Mouse (Mus musculus): ENCODE results near the gene Gm17359. TPM values are rescaled to one million over a fixed set of nuclear protein-coding genes. Genes with fewer than 3 reads are reported as not detected.
A peak's percentile ranks its signal among the peaks of the same experiment; 100 is the strongest.

Gm17359 gene
- polyA plus RNA-seq, 1 experiment from 2014 or later: not detected

GRCm38 (mm10) chr3:79455761-79456160 lies 119.3 kb downstream of the Gm17359 start:
- H3K4me3 ChIP-seq (ENCODE audit: low read depth, low read length): no peak overlapping the region
- DNase-seq (ENCODE audit: low spot score) (no peak), ATAC-seq (replicated peaks; ENCODE audit: low FRiP score) (no peak)
- no peak overlapping the region for H3K27ac ChIP-seq (ENCODE audit: low read depth, low read length)
- WGBS: 75% methylated on average over 11 of the region's 11 CpGs
- no peak overlapping the region for H3K9ac ChIP-seq (ENCODE audit: low read depth, low read length)
- H3K27me3 ChIP-seq (replicated peaks; ENCODE audit: control insufficient read depth, insufficient read depth, low read length): no peaks in the 10 kb centered on the region
- no peaks in the 10 kb centered on the region for H3K9me3 ChIP-seq (ENCODE audit: control insufficient read depth, low read length)
- H3K36me3 ChIP-seq (ENCODE audit: control insufficient read depth, insufficient read depth, low read length): peaks cover 5% of the 10 kb centered on the region; the same call in 1 of the 2 replicates
- H3K4me2 ChIP-seq: no peak overlapping the region
- H3K4me1 ChIP-seq (replicated peaks; ENCODE audit: control insufficient read depth, insufficient read depth, low read length): no peaks in the 10 kb centered on the region

DNA sequence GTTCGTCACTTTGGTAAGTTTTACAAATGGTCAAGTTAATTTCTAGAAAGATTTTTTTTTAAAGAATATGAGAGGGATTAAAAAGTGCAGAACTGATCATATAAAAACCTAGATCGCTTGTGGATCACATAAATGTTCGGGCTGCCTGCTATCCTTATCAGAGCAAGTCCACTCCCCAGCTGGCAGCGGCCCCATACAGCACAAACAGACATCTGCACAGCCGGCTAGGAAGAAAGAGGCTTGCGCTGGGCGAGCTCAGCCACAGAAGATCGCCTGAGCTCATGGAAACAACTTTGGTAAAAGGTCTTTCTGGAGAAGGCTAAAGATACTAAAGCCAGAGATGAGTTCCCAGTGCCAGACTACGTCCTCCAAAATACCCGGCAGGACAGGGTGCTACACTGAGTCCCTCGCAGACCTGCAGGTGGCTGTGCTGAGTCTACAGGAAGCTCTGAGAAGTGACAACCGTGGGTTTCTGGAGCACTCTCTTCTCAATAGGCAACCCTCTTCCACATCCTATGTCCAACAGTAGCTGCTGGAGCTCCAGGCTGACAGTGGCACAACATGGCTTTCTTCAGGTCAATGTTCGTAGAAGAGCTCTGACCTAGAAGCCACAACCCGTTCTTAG lies 122.3 kb downstream of the Gm17359 start:
- Histone ChIP-seq H3K4me2 (no peak overlapping the region), H3K9me3 (ENCODE audit: control insufficient read depth, low read length) (no peaks in the 10 kb centered on the region), H3K4me1 (replicated peaks; ENCODE audit: control insufficient read depth, insufficient read depth, low read length) (no peaks in the 10 kb centered on the region), H3K4me3 (ENCODE audit: low read depth, low read length) (no peak overlapping the region), H3K27ac (ENCODE audit: low read depth, low read length) (no peak overlapping the region), H3K27me3 (replicated peaks; ENCODE audit: control insufficient read depth, insufficient read depth, low read length) (no peaks in the 10 kb centered on the region), H3K36me3 (ENCODE audit: control insufficient read depth, insufficient read depth, low read length) (peaks cover 12% of the 10 kb centered on the region; the same call in 1 of the 2 replicates), H3K9ac (ENCODE audit: low read depth, low read length) (no peak overlapping the region)
- DNase-seq (ENCODE audit: low spot score) (no peak), ATAC-seq (replicated peaks; ENCODE audit: low FRiP score) (0 out of 2 replicates have a peak, but pooled peaks have one; percentile 41)
- WGBS: 86% methylated on average over 14 of the region's 14 CpGs

DNA sequence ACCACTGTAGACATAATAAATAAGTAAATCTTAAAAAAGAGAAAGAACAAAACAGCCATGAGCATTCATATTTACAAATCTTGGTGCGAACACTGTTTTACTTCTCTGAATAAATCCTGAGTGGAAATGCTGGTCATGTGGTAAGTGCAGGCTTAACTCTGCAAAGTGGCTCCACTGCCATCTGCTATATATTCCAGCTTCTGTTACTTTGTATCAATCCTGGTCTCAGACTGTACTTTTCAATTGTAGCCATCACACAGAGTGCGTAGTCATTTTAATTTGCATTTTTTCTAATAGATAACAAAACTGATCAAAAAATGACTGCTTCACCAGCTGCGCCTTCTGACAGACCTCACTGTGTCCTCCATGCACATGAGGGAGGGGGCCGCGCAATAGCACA lies 133.0 kb downstream of the Gm17359 start:
- WGBS: 96% methylated on average over 5 of the region's 5 CpGs

GRCm38 (mm10) chr3:79472362-79472761 lies 135.9 kb downstream of the Gm17359 start:
- Histone ChIP-seq H3K9me3 (ENCODE audit: control insufficient read depth, low read length) (no peaks in the 10 kb centered on the region), H3K27ac (ENCODE audit: low read depth, low read length) (no peak overlapping the region), H3K4me2 (no peak overlapping the region), H3K4me1 (replicated peaks; ENCODE audit: control insufficient read depth, insufficient read depth, low read length) (peaks cover 4% of the 10 kb centered on the region; the same call in 1 of the 2 replicates), H3K4me3 (ENCODE audit: low read depth, low read length) (no peak overlapping the region), H3K27me3 (replicated peaks; ENCODE audit: control insufficient read depth, insufficient read depth, low read length) (no peaks in the 10 kb centered on the region), H3K9ac (ENCODE audit: low read depth, low read length) (no peak overlapping the region), H3K36me3 (ENCODE audit: control insufficient read depth, insufficient read depth, low read length) (peaks cover 2% of the 10 kb centered on the region; the same call in 1 of the 2 replicates)
- DNase-seq (ENCODE audit: low spot score) (no peak), ATAC-seq (replicated peaks; ENCODE audit: low FRiP score) (no peak)
- WGBS: 92% methylated on average over 5 of the region's 5 CpGs

More for the DNA sequence above, 133.0 kb downstream of the Gm17359 start:
- ATAC-seq (replicated peaks; ENCODE audit: low FRiP score) (no peak), DNase-seq (ENCODE audit: low spot score) (no peak)
- Histone ChIP-seq H3K4me2 (no peak overlapping the region), H3K27ac (ENCODE audit: low read depth, low read length) (no peak overlapping the region), H3K27me3 (replicated peaks; ENCODE audit: control insufficient read depth, insufficient read depth, low read length) (no peaks in the 10 kb centered on the region), H3K4me3 (ENCODE audit: low read depth, low read length) (no peak overlapping the region), H3K4me1 (replicated peaks; ENCODE audit: control insufficient read depth, insufficient read depth, low read length) (peaks cover 4% of the 10 kb centered on the region; the same call in 1 of the 2 replicates), H3K9ac (ENCODE audit: low read depth, low read length) (no peak overlapping the region), H3K9me3 (ENCODE audit: control insufficient read depth, low read length) (no peaks in the 10 kb centered on the region), H3K36me3 (ENCODE audit: control insufficient read depth, insufficient read depth, low read length) (peaks cover 8% of the 10 kb centered on the region)

DNA sequence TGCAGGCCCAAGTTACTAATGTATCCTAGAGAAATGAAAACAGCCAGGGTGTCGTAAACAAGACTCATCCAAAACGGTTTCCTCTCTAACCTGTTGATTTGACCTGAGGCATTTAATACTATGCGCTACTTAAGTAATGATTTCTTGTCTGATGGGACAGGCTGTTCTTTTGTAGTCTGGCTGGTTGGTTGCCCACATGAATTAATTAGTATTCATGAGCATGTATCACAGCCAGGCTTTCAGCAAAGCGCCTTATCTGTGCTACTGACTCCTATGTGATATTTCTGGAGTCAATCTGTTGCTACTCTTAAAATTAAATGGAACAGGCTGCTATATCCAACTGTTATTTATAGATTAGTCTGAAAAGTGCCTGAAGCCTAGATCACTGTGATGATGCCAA lies 138.4 kb downstream of the Gm17359 start:
- Histone ChIP-seq H3K9ac (ENCODE audit: low read depth, low read length) (no peak overlapping the region), H3K4me1 (replicated peaks; ENCODE audit: control insufficient read depth, insufficient read depth, low read length) (peaks cover 12% of the 10 kb centered on the region), H3K4me3 (ENCODE audit: low read depth, low read length) (no peak overlapping the region), H3K27me3 (replicated peaks; ENCODE audit: control insufficient read depth, insufficient read depth, low read length) (no peaks in the 10 kb centered on the region), H3K36me3 (ENCODE audit: control insufficient read depth, insufficient read depth, low read length) (peaks cover 8% of the 10 kb centered on the region; the same call in 1 of the 2 replicates), H3K9me3 (ENCODE audit: control insufficient read depth, low read length) (no peaks in the 10 kb centered on the region), H3K27ac (ENCODE audit: low read depth, low read length) (no peak overlapping the region), H3K4me2 (no peak overlapping the region)
- no peak for DNase-seq (ENCODE audit: low spot score)
- no peak for ATAC-seq (replicated peaks; ENCODE audit: low FRiP score)
- WGBS: 89% methylated on average over 4 of the region's 4 CpGs

DNA sequence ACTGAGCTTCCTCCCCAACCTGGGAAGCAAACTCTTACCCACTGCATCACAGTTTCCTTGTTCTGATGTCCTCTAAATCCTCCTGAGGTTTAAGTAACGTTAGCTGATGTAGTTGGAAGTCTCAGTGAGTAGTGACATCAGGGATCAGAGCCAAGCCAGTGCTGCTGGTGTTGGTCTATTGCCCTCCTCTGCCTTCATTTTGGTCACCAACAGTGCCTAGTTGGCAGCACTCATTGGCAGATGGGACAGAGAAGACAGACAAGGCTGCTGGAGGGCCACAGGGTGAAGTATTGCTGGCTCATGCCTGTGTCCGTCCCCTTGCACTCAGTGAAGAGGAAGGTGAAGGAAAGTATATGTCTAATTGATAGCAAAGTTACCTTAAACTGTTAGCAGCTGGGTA lies 139.5 kb downstream of the Gm17359 start:
- Histone ChIP-seq H3K9me3 (ENCODE audit: control insufficient read depth, low read length) (no peaks in the 10 kb centered on the region), H3K9ac (ENCODE audit: low read depth, low read length) (no peak overlapping the region), H3K36me3 (ENCODE audit: control insufficient read depth, insufficient read depth, low read length) (0 out of 2 replicates have a peak, but pooled peaks cover 9% of the 10 kb centered on the region), H3K27ac (ENCODE audit: low read depth, low read length) (no peak overlapping the region), H3K4me3 (ENCODE audit: low read depth, low read length) (no peak overlapping the region), H3K4me1 (replicated peaks; ENCODE audit: control insufficient read depth, insufficient read depth, low read length) (peaks cover 12% of the 10 kb centered on the region), H3K4me2 (no peak overlapping the region), H3K27me3 (replicated peaks; ENCODE audit: control insufficient read depth, insufficient read depth, low read length) (no peaks in the 10 kb centered on the region)
- ATAC-seq (replicated peaks; ENCODE audit: low FRiP score): no peak
- 81% methylated on average over 2 of the region's 2 CpGs for WGBS
- DNase-seq (ENCODE audit: low spot score): no peak

DNA sequence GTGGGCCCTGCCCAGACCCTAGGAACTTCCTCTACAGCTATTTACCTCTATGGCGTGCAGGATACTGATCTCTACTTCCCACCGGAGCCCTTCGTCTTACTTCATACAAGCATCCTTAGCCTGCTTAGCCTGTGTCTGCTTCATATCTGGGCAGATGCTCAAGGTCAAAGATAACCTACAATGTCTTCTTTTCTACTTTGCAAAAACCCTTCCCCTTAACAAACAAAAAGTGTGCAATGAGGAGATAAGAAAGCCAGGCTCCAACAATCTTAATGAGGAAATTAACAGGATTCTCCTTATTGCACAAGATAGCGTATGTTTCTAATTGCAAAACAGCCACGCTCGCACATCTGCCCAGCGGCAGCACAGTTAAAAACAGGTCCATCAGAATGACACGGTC lies 141.9 kb downstream of the Gm17359 start:
- peaks cover 12% of the 10 kb centered on the region for H3K4me1 ChIP-seq (replicated peaks; ENCODE audit: control insufficient read depth, insufficient read depth, low read length)
- no peak overlapping the region for H3K4me3 ChIP-seq (ENCODE audit: low read depth, low read length)
- no peak overlapping the region for H3K9ac ChIP-seq (ENCODE audit: low read depth, low read length)
- ATAC-seq (replicated peaks; ENCODE audit: low FRiP score) (peak; percentile 67), DNase-seq (ENCODE audit: low spot score) (no peak)
- WGBS: 58% methylated on average over 8 of the region's 8 CpGs
- H3K27me3 ChIP-seq (replicated peaks; ENCODE audit: control insufficient read depth, insufficient read depth, low read length): no peaks in the 10 kb centered on the region
- no peak overlapping the region for H3K27ac ChIP-seq (ENCODE audit: low read depth, low read length)
- no peaks in the 10 kb centered on the region for H3K9me3 ChIP-seq (ENCODE audit: control insufficient read depth, low read length)
- H3K36me3 ChIP-seq (ENCODE audit: control insufficient read depth, insufficient read depth, low read length): peaks cover 13% of the 10 kb centered on the region; the same call in 1 of the 2 replicates
- H3K4me2 ChIP-seq: no peak overlapping the region

GRCm38 (mm10) chr3:79478880-79479279 lies 142.4 kb downstream of the Gm17359 start:
- no peaks in the 10 kb centered on the region for H3K27me3 ChIP-seq (replicated peaks; ENCODE audit: control insufficient read depth, insufficient read depth, low read length)
- peaks cover 17% of the 10 kb centered on the region; the same call in 1 of the 2 replicates for H3K36me3 ChIP-seq (ENCODE audit: control insufficient read depth, insufficient read depth, low read length)
- 74% methylated on average over 4 of the region's 4 CpGs for WGBS
- DNase-seq (ENCODE audit: low spot score) (no peak), ATAC-seq (replicated peaks; ENCODE audit: low FRiP score) (no peak)
- no peaks in the 10 kb centered on the region for H3K9me3 ChIP-seq (ENCODE audit: control insufficient read depth, low read length)
- no peak overlapping the region for H3K4me3 ChIP-seq (ENCODE audit: low read depth, low read length)
- peaks cover 12% of the 10 kb centered on the region for H3K4me1 ChIP-seq (replicated peaks; ENCODE audit: control insufficient read depth, insufficient read depth, low read length)
- no peak overlapping the region for H3K4me2 ChIP-seq
- no peak overlapping the region for H3K9ac ChIP-seq (ENCODE audit: low read depth, low read length)
- H3K27ac ChIP-seq (ENCODE audit: low read depth, low read length): no peak overlapping the region

All from liver, embryonic 11.5 days (tissue).